Mouse (Mus musculus): Measurements from ENCODE around the gene B4galt2. TPM values are rescaled to one million over a fixed set of nuclear protein-coding genes. Genes with fewer than 3 reads are reported as not detected.

The B4galt2 gene
- total RNA-seq, 2 experiments from 2014 or later, result 86.7 to 90.6 TPM

DNA sequence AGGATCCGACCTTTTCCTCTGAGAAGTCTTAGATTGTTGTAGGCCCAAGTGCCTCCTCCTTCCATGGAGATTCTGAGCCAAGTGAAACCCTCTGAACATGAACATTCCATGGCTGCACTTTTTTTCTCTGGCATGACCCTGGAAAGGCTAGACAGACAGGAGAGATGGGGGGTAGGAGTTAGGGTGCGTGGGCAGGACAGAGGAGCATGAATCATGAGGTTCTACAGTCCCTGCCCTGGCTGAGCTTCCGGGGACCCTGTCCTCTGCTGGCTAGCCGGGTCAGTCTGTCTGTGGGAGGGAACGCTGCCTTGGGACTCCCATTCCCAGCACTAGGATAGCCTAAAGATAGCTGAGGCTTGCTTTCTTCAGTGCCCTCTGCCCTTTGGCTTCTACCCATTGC, 38.8 kb downstream of the B4galt2 start:
- TF ChIP-seq CTCF (IDR thresholded peaks at IDR 0.05), result no peak
- Histone ChIP-seq H3K4me3 (no peak overlapping the region), H3K27ac (no peak overlapping the region)
- intact Hi-C loops (cut with DNase I), result no loop called here
- no peak for DNase-seq (ENCODE audit: extremely low spot score in 1 of 2, low spot score in 2 of 2)

GRCm38 (mm10) chr4:117843101-117843500, 40.2 kb downstream of the B4galt2 start:
- H3K4me3 ChIP-seq, result no peak overlapping the region
- no peak for TF ChIP-seq CTCF (IDR thresholded peaks at IDR 0.05)
- no peak overlapping the region for H3K27ac ChIP-seq
- intact Hi-C loops (cut with DNase I), result no loop called here
- DNase-seq (ENCODE audit: extremely low spot score in 1 of 2, low spot score in 2 of 2), result no peak

- DNase-seq (ENCODE audit: extremely low spot score in 1 of 2, low spot score in 2 of 2), result no peak
- TF ChIP-seq CTCF (IDR thresholded peaks at IDR 0.05), result no peak
- H3K4me3 ChIP-seq, result no peak overlapping the region
- intact Hi-C loops (cut with DNase I), result no loop called here
- H3K27ac ChIP-seq, result no peak overlapping the region
These were observed 41.7 kb downstream of the B4galt2 start for GRCm38 (mm10) chr4:117841566-117841965.

- no peak for TF ChIP-seq CTCF (IDR thresholded peaks at IDR 0.05)
- intact Hi-C loops (cut with DNase I), result no loop called here
These were observed 42.5 kb downstream of the B4galt2 start for GRCm38 (mm10) chr4:117840821-117841220.

DNA sequence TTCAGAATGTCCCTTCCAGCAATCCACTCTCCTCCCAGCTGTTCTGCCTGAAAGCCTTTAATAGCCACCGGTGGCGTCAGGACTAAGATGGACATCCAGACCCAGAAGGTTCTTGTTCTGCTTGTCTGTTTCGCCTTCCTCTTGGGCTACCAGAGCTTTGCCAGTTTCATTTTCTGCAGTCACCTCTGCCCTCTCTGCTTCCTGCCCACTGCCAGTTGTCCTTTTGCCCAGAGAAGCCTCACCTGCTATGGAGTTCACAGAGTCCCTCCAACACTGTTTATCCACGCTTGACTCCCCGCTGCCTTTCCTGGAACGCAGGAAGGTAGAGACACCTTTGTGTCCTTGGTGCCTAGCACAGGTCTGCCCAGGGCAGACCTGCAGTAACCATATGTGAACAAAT, 43.9 kb downstream of the B4galt2 start:
- no peak for DNase-seq (ENCODE audit: extremely low spot score in 1 of 2, low spot score in 2 of 2)
- intact Hi-C loops (cut with DNase I), result no loop called here
- H3K4me3 ChIP-seq, result no peak overlapping the region
- H3K27ac ChIP-seq, result no peak overlapping the region
- TF ChIP-seq CTCF (IDR thresholded peaks at IDR 0.05), result no peak

More at GRCm38 (mm10) chr4:117840821-117841220, 42.5 kb downstream of the B4galt2 start:
- DNase-seq (ENCODE audit: extremely low spot score in 1 of 2, low spot score in 2 of 2), result no peak
- Histone ChIP-seq H3K27ac (no peak overlapping the region), H3K4me3 (no peak overlapping the region)

GRCm38 (mm10) chr4:117837271-117837670, 46.0 kb downstream of the B4galt2 start:
- intact Hi-C loops (cut with DNase I), result loop anchor here (2.0 kb wide), 1 partner anchor 22 kb away; no protein-coding TSS in a partner anchor
- no peak overlapping the region for H3K27ac ChIP-seq
- DNase-seq (ENCODE audit: extremely low spot score in 1 of 2, low spot score in 2 of 2), result no peak
- TF ChIP-seq CTCF (IDR thresholded peaks at IDR 0.05), result no peak
- H3K4me3 ChIP-seq, result no peak overlapping the region

- intact Hi-C loops (cut with DNase I), result loop anchor here (2.0 kb wide), 1 partner anchor 23 kb away; no protein-coding TSS in a partner anchor
- TF ChIP-seq CTCF (IDR thresholded peaks at IDR 0.05), result no peak
- Histone ChIP-seq H3K27ac (peak overlapping the region; percentile 95), H3K4me3 (peak overlapping the region; percentile 82)
- peak; percentile 86 to 89 for DNase-seq (ENCODE audit: extremely low spot score in 1 of 2, low spot score in 2 of 2)
These were observed 47.0 kb downstream of the B4galt2 start for GRCm38 (mm10) chr4:117836204-117836767.

GRCm38 (mm10) chr4:117835531-117836111, 47.7 kb downstream of the B4galt2 start:
- intact Hi-C loops (cut with DNase I), result loop anchor here (2.0 kb wide), 1 partner anchor 23 kb away; no protein-coding TSS in a partner anchor
- Histone ChIP-seq H3K4me3 (peak overlapping the region; percentile 82), H3K27ac (peak overlapping the region; percentile 95)
- peak; percentile 69 to 71 for DNase-seq (ENCODE audit: extremely low spot score in 1 of 2, low spot score in 2 of 2)
- no peak for TF ChIP-seq CTCF (IDR thresholded peaks at IDR 0.05)

DNA sequence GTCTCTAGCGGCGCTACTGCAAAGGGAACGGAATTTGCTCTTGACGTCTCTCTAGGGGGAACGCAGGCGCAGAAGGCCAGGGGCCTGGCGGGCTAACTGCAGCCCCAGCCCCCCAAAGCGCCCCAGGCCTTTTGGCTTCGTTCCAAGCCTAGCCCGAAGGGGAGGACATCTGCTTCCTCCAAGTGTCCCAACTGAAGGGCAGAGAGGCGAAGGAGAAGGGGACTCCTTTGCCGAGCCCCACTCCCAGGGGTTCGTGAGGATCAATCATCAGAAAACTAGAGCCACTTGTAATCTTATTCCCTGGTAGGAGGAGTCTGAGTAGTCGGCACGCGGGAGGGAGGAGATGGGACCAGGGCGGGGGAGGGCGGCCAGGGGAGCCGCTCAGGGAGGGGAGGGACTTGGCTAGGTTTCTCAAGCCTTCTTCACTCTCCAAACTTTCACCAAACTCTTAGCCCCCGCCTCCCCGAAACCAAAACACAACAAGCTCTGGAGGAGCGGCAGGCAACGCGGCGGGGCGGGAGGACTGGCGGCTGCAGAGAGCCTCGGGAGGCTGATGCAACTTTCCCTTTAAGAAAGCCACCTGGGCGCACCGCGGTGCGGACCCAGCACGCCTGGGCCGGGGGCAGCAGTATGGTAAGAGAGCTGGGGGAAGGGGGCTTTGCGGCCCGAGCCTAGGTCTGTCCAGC, 48.3 kb downstream of the B4galt2 start:
- TF ChIP-seq CTCF (IDR thresholded peaks at IDR 0.05), result no peak
- peak overlapping the region; percentile 82 for H3K4me3 ChIP-seq
- peak overlapping the region; percentile 95 for H3K27ac ChIP-seq
- intact Hi-C loops (cut with DNase I), result no loop called here
- peak; percentile 57 to 60 for DNase-seq (ENCODE audit: extremely low spot score in 1 of 2, low spot score in 2 of 2)

DNA sequence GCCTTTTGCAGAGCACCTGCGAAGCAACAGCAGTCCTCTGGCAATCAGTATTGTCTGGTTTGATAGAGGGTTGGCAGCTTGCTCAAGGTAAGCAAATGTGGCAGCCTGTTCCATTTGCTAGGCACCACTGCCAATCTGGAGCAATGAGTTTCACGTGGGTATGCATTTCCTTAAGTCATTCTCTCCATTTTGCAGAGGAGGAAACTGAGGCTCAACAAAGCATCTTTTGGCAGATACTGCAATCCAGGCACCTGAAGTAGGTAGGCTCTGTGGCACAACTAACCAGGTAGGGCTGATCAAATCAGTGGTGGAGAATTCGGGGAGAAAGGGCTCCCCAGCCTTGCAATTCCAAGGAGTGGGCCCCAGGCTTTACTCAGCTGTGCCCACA, 48.8 kb downstream of the B4galt2 start, which contains the start of gene Slc6a9:
TSS of gene Slc6a9 (plus strand) at position 50 of the 388 bp plus-strand sequence.
- no peak for DNase-seq (ENCODE audit: extremely low spot score in 1 of 2, low spot score in 2 of 2)
- TF ChIP-seq CTCF (IDR thresholded peaks at IDR 0.05), result peak; percentile 8; the same call in 1 of the 2 replicates
- intact Hi-C loops (cut with DNase I), result no loop called here
- Histone ChIP-seq H3K4me3 (peak within 1 kb of the TSS; percentile 82), H3K27ac (peak within 1 kb of the TSS; percentile 95)

GRCm38 (mm10) chr4:117831920-117832691, 51.2 kb downstream of the B4galt2 start:
- DNase-seq (ENCODE audit: extremely low spot score in 1 of 2, low spot score in 2 of 2), result no peak
- Histone ChIP-seq H3K27ac (no peak overlapping the region), H3K4me3 (no peak overlapping the region)
- no peak for TF ChIP-seq CTCF (IDR thresholded peaks at IDR 0.05)
- intact Hi-C loops (cut with DNase I), result no loop called here

All from left cerebral cortex, adult 2 months (tissue).